Mouse (Mus musculus) small intestine, adult 2 months (tissue): Measurements from ENCODE around the gene Rnf130. TPM values are rescaled to one million over a fixed set of nuclear protein-coding genes. Genes with fewer than 3 reads are reported as not detected.

Source experiments
- H3K27ac ChIP-seq: fragments of 200-500 bp; 2 replicates; pipeline ENCODE4 v1.5.1; 2012; ENCODE audit warnings: low read depth, low read length, control low read depth, inconsistent platforms; ENCODE audit not compliant: insufficient read depth
- H3K27me3 ChIP-seq: fragments of 200-500 bp; 2 replicates; pipeline ENCODE4 v1.6.1; 2012; ENCODE audit warnings: mild to moderate bottlenecking, moderate library complexity, low read length, inconsistent platforms; ENCODE audit not compliant: control insufficient read depth, insufficient read depth
- H3K36me3 ChIP-seq: fragments of 200-500 bp; 2 replicates; pipeline ENCODE4 v1.6.1; 2012; ENCODE audit warnings: mild to moderate bottlenecking, low read length, control low read depth, inconsistent platforms; ENCODE audit not compliant: control insufficient read depth, insufficient read depth
- H3K4me1 ChIP-seq: fragments of 200-500 bp; 2 replicates; pipeline ENCODE4 v1.6.1; 2012; ENCODE audit warnings: low read length, inconsistent platforms, mixed read lengths; ENCODE audit not compliant: control insufficient read depth, insufficient read depth, insufficient read length
- H3K4me3 ChIP-seq: fragments of 200-500 bp; 2 replicates; pipeline ENCODE4 v1.5.1; 2012; ENCODE audit warnings: low read depth, mild to moderate bottlenecking, control low read depth, inconsistent platforms, low read length, moderate library complexity
- CTCF ChIP-seq: fragments of 200-500 bp; IDR thresholded peaks from 2 replicates; pipeline ENCODE4 v1.5.1; 2012; ENCODE audit warnings: low read depth, mild to moderate bottlenecking, control low read depth, inconsistent platforms, low read length, moderate library complexity, mixed read lengths; ENCODE audit not compliant: insufficient replicate concordance, insufficient read length; ENCODE audit errors: extremely low read depth
- POLR2A ChIP-seq: fragments of 200-500 bp; IDR thresholded peaks from 2 replicates; pipeline ENCODE4 v1.6.1; 2012; ENCODE audit warnings: low read depth, mild to moderate bottlenecking, control low read depth, inconsistent platforms, low read length, moderate library complexity
- WGBS: fragments of 180-500 bp; shearing (Covaris S2); methylation state at CpG from one replicate; pipeline ENCODE4 v1.1.7; 2018; 5-methylcytosine and 5-hydroxymethylcytosine counted together
- polyA plus RNA-seq: library from polyadenylated mRNA; depleted of rRNA; stranded (reverse); fragments of >200 nt; gene quantifications from 2 replicates; pipeline ENCODE4 v1.2.3, GENCODE M21; 2012

Rnf130 gene
- polyA plus RNA-seq, 1 experiment = 29.8 TPM

DNA sequence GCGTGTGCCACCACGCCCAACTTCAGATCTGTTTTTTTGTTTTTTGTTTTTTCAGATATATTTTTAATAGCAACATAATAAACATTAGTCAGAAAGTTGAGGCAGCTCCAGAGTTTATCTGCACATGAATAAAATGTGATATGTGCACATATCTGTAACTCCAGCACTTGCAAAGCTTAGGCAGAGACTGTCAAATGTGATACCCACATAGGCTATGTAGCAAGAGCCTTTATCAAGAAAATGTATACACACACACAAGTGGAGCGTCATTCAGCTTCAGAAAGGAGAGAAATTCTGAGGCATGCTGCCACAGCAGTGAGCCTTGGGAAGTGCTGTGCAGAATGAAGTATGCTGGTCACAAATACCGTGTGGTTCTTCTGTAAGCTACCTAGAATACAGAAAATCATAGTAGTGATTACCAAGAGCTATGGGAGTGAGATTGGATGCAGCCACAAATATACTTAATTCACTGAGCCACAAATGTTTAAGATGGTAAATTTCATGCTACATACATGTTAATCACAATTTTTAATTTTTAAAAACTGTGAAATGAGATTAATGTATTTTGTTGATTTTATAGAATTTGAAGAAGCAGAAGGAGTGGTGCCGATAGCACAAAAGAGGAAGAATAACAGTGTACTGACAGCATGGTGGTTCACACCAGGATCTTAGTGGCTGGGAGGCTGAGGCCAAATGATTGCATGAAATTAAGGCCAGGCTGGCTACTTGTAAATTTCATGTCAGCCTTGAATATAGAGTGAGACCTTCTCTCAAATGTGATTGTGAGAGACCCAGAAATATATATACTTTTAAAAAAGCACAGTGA lies 56.4 kb downstream of the Rnf130 start:
- 89% methylated on average over 5 of the region's 5 CpGs for WGBS

GRCm38 (mm10) chr11:50086211-50086610 lies 61.1 kb downstream of the Rnf130 start:
- H3K27ac ChIP-seq = no peak overlapping the region
- no peaks in the 10 kb centered on the region for H3K4me1 ChIP-seq
- no peaks in the 10 kb centered on the region for H3K36me3 ChIP-seq
- TF ChIP-seq CTCF = no peak
- TF ChIP-seq POLR2A = no peak
- H3K27me3 ChIP-seq = no peaks in the 10 kb centered on the region
- H3K4me3 ChIP-seq = no peak overlapping the region
- 93% methylated on average over 3 of the region's 3 CpGs for WGBS

More for the DNA sequence above, 56.4 kb downstream of the Rnf130 start:
- Histone ChIP-seq H3K36me3 (no peaks in the 10 kb centered on the region), H3K4me1 (no peaks in the 10 kb centered on the region), H3K4me3 (no peak overlapping the region), H3K27me3 (no peaks in the 10 kb centered on the region), H3K27ac (no peak overlapping the region)
- no peak for TF ChIP-seq POLR2A
- no peak for TF ChIP-seq CTCF

GRCm38 (mm10) chr11:50089840-50090239 lies 64.7 kb downstream of the Rnf130 start:
- H3K27ac ChIP-seq = no peak overlapping the region
- 38% methylated on average over 1 of the region's 1 CpGs for WGBS
- no peaks in the 10 kb centered on the region for H3K27me3 ChIP-seq
- H3K4me3 ChIP-seq = no peak overlapping the region
- TF ChIP-seq POLR2A (no peak), CTCF (no peak)
- no peaks in the 10 kb centered on the region for H3K4me1 ChIP-seq
- H3K36me3 ChIP-seq = no peaks in the 10 kb centered on the region

- no peaks in the 10 kb centered on the region for H3K36me3 ChIP-seq
- H3K4me1 ChIP-seq = no peaks in the 10 kb centered on the region
- no peaks in the 10 kb centered on the region for H3K27me3 ChIP-seq
- H3K4me3 ChIP-seq = no peak overlapping the region
- WGBS = 80% methylated on average over 5 of the region's 5 CpGs
- no peak for TF ChIP-seq POLR2A
- no peak for TF ChIP-seq CTCF
- no peak overlapping the region for H3K27ac ChIP-seq
Measured at GRCm38 (mm10) chr11:50090982-50091675, 66.0 kb downstream of the Rnf130 start.

DNA sequence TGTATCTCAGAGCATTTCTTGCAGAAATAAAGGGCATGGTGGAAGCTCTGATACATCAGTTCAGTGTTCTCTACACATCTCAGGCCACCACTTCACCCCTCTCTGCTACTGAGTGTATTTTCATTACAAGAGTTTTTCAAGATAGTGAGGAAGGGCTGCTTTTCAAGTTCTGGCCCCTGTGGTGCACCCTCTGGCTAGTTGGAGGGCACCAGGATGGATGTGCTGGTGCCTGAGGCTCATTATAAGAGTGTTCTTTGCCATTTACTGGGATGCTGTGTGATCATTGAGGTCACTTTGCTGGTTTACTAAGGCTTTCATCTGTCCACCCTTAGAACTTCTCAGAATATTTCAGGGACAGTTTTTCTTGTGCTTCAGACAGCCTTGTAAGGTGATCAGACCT lies 66.5 kb downstream of the Rnf130 start:
- TF ChIP-seq POLR2A (no peak), CTCF (no peak)
- H3K27ac ChIP-seq = no peak overlapping the region
- no peak overlapping the region for H3K4me3 ChIP-seq
- H3K36me3 ChIP-seq = no peaks in the 10 kb centered on the region
- H3K27me3 ChIP-seq = no peaks in the 10 kb centered on the region
- no peaks in the 10 kb centered on the region for H3K4me1 ChIP-seq

DNA sequence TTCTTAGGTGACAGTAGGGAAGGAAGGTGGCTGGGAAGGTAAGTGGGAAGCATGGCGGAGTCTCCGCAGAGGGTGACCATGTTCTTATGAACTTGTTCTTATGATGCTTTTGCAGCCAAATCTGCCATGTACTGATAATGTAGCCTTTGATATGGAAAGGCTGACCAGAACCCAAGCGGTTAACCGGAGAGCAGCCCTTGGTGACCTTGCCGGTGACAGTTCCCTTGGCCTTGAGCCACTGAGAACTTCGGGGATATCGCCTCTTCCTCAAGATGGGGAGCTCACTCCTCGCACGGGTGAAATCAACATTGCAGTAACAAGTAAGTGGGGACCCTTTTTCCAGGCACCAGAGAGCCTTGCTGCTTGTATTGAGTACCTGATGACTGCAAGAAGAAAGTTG lies 70.5 kb downstream of the Rnf130 start:
- TF ChIP-seq CTCF (no peak), POLR2A (no peak)
- no peaks in the 10 kb centered on the region for H3K27me3 ChIP-seq
- H3K4me3 ChIP-seq = no peak overlapping the region
- H3K36me3 ChIP-seq = no peaks in the 10 kb centered on the region
- WGBS = 84% methylated on average over 9 of the region's 9 CpGs
- no peaks in the 10 kb centered on the region for H3K4me1 ChIP-seq
- H3K27ac ChIP-seq = no peak overlapping the region

GRCm38 (mm10) chr11:50097091-50097490 lies 71.9 kb downstream of the Rnf130 start:
- WGBS = 92% methylated on average over 6 of the region's 6 CpGs
- TF ChIP-seq POLR2A (no peak), CTCF (no peak)
- no peaks in the 10 kb centered on the region for H3K4me1 ChIP-seq
- H3K27me3 ChIP-seq = no peaks in the 10 kb centered on the region
- no peak overlapping the region for H3K4me3 ChIP-seq
- H3K36me3 ChIP-seq = no peaks in the 10 kb centered on the region
- H3K27ac ChIP-seq = no peak overlapping the region
